Mouse (Mus musculus) liver, embryonic 13.5 days (tissue): ENCODE measurements around the gene Fcer1a. TPM values are rescaled to one million over a fixed set of nuclear protein-coding genes. Genes with fewer than 3 reads are reported as not detected.
"Not testable (repeated sequence)": the region's sequence is repeated elsewhere in the genome, so short reads cannot be mapped to it uniquely, and the experiment has no call there.

Experiments
- ATAC-seq: fragments of 200-750 bp; cut with Nextera tagmentation; 2 replicates; pipeline ENCODE4 v1.8.0; 2017; ENCODE audit warnings: low read depth, mild to moderate bottlenecking, moderate number of reproducible peaks, moderate library complexity
- DNase-seq: peaks from one replicate; pipeline ENCODE4 v3.0.0; 2022
- H3K27ac ChIP-seq: fragments of 300-500 bp; sonication (generic); 2 replicates; pipeline ENCODE4 v1.5.1; 2015; ENCODE audit warnings: moderate library complexity, mild to moderate bottlenecking, inconsistent platforms
- H3K27me3 ChIP-seq: fragments of 300-500 bp; sonication (generic); 2 replicates; pipeline ENCODE4 v1.6.1; 2015; ENCODE audit warnings: mild to moderate bottlenecking, inconsistent platforms
- H3K36me3 ChIP-seq: fragments of 300-500 bp; sonication (generic); 2 replicates; pipeline ENCODE4 v1.6.1; 2015; ENCODE audit warnings: mild to moderate bottlenecking, inconsistent platforms
- H3K4me1 ChIP-seq: fragments of 300-500 bp; sonication (generic); replicated peaks from 2 replicates; pipeline ENCODE4 v1.6.1; 2015; ENCODE audit warnings: inconsistent platforms
- H3K4me2 ChIP-seq: fragments of 300-500 bp; sonication (generic); 2 replicates; pipeline ENCODE4 v1.6.1; 2015; ENCODE audit warnings: inconsistent platforms, mild to moderate bottlenecking, moderate library complexity
- H3K4me3 ChIP-seq: fragments of 300-500 bp; sonication (generic); replicated peaks from 2 replicates; pipeline ENCODE4 v1.5.1; 2015; ENCODE audit warnings: mild to moderate bottlenecking, inconsistent platforms
- H3K9ac ChIP-seq: fragments of 300-500 bp; sonication (generic); 2 replicates; pipeline ENCODE4 v1.6.1; 2015; ENCODE audit warnings: mild to moderate bottlenecking, inconsistent platforms
- H3K9me3 ChIP-seq: fragments of 300-500 bp; sonication (generic); replicated peaks from 2 replicates; pipeline ENCODE4 v1.6.1; 2016; ENCODE audit warnings: inconsistent platforms
- WGBS: fragments of 180-500 bp; shearing (Covaris S2); methylation state at CpG from one replicate; pipeline ENCODE4 v1.1.7; 2015; ENCODE audit not compliant: insufficient replicate concordance; 5-methylcytosine and 5-hydroxymethylcytosine counted together
- polyA plus RNA-seq: library from polyadenylated mRNA; unstranded; fragments of >200 nt; fragmentation: Nextera tagmentation; extraction: Ambion mirVana; gene quantifications from 2 replicates; pipeline ENCODE4 v1.2.1, GENCODE M21; 2015

The Fcer1a gene
- 0.13 TPM in 1 of 2 replicates, not detected in the other for polyA plus RNA-seq

DNA sequence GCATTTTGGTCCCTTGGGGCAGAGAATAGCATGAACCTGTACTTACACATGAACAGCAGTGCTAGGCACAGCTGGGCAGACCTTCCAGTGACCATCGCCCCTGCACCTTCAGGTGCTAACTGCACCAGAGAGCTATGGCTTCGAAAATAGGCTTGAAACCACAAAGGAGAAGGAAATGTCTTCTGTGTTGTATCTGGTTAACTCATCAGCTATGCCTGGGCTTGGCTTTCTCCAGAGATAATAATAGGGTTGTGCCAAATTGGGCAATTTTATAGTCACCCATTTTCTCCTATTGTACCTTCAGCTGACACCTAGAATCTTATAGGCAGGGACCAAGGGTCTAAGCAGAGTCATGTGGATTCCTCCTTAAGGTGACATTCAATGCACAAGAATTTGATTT lies at the start of gene Fcer1a:
Fcer1a (minus strand) TSS at position 134 of the 400 bp plus-strand sequence.
- no peaks in the 10 kb centered on the region for H3K27me3 ChIP-seq
- H3K9ac ChIP-seq: no peak within 1 kb of the TSS
- ATAC-seq (no peak), DNase-seq (no peak)
- H3K36me3 ChIP-seq: no peaks in the 10 kb centered on the region
- no peaks in the 10 kb centered on the region for H3K4me1 ChIP-seq
- H3K4me3 ChIP-seq: no peak within 1 kb of the TSS
- no peak within 1 kb of the TSS for H3K27ac ChIP-seq
- whole genome bisulfite sequencing: 16% methylated on average over 2 of the region's 2 CpGs
- no peak within 1 kb of the TSS for H3K4me2 ChIP-seq
- H3K9me3 ChIP-seq: no peaks in the 10 kb centered on the region

DNA sequence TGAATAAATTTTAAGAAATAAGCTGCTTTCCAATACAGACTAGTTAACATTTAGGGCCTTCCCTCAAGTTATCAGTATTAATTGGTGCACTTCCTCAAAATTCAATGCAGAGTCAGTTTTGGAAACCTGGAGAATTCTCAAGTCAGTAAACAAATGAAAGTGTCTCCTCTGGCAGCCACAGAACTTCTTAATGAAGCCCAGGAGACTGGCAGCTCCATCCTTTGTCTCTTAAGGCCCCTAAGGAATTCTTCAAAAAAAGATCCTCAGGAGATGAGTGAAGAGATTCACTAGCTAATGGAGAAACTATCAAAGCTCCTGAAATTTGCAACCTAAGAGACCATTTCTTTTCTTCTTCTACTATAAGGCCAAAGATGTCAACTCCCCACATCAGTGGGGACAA lies 38.7 kb upstream of the Fcer1a start, which contains the start of gene Olfr418:
Olfr418 (plus strand) TSS at position 301 of the 400 bp plus-strand sequence.
- H3K27ac ChIP-seq: no peak within 1 kb of the TSS
- H3K9me3 ChIP-seq: no peaks in the 10 kb centered on the region
- no peak for ATAC-seq
- H3K9ac ChIP-seq: no peak within 1 kb of the TSS
- H3K27me3 ChIP-seq: no peaks in the 10 kb centered on the region
- no peak within 1 kb of the TSS for H3K4me3 ChIP-seq
- H3K36me3 ChIP-seq: no peaks in the 10 kb centered on the region
- no peak within 1 kb of the TSS for H3K4me2 ChIP-seq
- H3K4me1 ChIP-seq: no peaks in the 10 kb centered on the region
- DNase-seq: no peak

DNA sequence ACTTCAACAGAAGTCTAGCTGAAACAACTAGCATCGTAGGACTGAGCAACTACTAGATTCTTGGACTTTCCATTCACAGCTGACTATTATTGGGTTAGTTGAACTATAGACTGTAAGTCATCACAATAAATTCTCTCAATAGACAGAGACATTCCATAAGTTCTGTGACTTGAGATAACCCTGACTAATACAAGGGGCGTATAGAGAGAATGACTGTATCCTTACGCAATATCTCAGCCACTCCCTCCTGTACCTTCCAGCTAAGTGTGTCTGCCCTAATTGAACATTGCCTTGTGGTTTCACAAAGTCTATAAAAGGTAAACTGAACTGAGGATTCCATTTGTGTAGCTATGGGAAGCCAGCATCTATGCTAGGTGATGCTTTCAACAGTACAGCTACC lies 22.9 kb upstream of the Fcer1a start:
- WGBS: 61% methylated on average over 3 of the region's 3 CpGs
- Histone ChIP-seq H3K9ac (no peak overlapping the region), H3K9me3 (no peaks in the 10 kb centered on the region), H3K4me3 (no peak overlapping the region), H3K36me3 (no peaks in the 10 kb centered on the region), H3K27me3 (no peaks in the 10 kb centered on the region), H3K4me2 (no peak overlapping the region), H3K4me1 (no peaks in the 10 kb centered on the region), H3K27ac (no peak overlapping the region)
- ATAC-seq (no peak), DNase-seq (no peak)

DNA sequence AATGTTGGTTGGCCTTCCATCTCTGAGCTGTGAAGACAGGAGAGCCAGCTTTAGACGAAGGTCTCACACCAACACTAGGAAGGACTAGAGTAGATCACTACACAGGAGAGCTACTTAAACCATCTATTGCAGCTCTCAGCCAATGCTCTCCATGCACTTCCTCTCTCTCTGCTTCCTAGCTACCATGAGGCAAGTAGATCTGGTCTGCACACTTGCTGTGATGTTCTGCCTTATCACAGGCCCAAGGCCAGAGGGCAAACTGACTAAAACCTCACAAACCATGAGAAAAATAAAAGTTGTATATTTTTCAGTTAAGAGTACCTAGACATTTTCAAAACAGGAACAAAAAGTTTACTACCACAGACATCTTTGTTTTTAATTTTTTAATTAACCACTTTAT lies 10.0 kb upstream of the Fcer1a start:
- not testable (repeated sequence) for H3K9ac ChIP-seq, H3K4me1 ChIP-seq, H3K36me3 ChIP-seq, H3K9me3 ChIP-seq, H3K27me3 ChIP-seq, ATAC-seq, H3K4me3 ChIP-seq, DNase-seq, H3K27ac ChIP-seq, H3K4me2 ChIP-seq
- 48% methylated on average over 1 of the region's 1 CpGs for WGBS

DNA sequence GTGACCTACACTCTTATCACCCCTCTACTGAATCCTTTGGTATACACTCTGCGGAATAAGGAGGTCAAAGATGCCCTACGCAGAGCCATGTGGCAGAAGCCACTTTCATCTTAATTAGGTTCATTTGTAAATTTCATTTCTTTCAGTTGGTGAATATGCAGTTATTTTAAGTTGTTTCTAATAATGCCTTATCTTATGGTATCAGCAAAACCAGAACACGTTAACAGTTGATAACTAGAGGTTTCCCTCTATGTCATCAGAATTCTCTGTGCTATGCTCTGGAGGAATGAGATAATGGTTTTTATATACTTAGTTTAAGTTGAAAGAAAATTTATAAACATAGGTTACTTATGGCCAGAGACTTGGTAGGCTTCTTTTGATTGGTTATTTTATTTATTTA lies 10.5 kb downstream of the Fcer1a start:
- Histone ChIP-seq H3K27ac (no peak overlapping the region), H3K9me3 (no peaks in the 10 kb centered on the region), H3K27me3 (no peaks in the 10 kb centered on the region), H3K9ac (no peak overlapping the region), H3K4me3 (no peak overlapping the region), H3K36me3 (no peaks in the 10 kb centered on the region), H3K4me1 (no peaks in the 10 kb centered on the region), H3K4me2 (no peak overlapping the region)
- WGBS: 64% methylated on average over 3 of the region's 3 CpGs
- no peak for ATAC-seq
- DNase-seq: no peak

DNA sequence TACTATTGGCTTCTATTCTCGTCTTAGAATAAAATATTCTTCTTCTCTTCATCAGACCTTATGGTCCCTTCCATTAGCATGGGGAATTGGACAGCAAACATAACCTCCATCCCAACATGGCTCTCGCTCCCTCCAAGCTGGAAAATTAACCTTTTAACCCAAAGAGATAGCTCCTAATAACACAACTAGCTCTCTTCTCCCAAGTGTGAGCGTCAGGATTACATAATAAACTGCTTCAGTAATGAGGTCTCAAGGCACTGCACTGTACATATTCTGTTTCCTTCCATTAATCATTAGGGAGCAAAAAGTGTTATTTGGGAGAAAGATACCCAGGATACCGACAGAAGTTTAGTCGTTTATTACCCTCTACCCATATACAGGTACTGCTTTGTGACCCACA lies 14.9 kb downstream of the Fcer1a start, which contains the start of gene Olfr1404:
Olfr1404 (plus strand) TSS at position 301 of the 400 bp plus-strand sequence.
- no peak within 1 kb of the TSS for H3K27ac ChIP-seq
- 54% methylated on average over 5 of the region's 5 CpGs for WGBS
- H3K36me3 ChIP-seq: no peaks in the 10 kb centered on the region
- H3K9me3 ChIP-seq: no peaks in the 10 kb centered on the region
- H3K4me2 ChIP-seq: no peak within 1 kb of the TSS
- H3K4me1 ChIP-seq: no peaks in the 10 kb centered on the region
- no peak for ATAC-seq
- H3K4me3 ChIP-seq: no peak within 1 kb of the TSS
- H3K9ac ChIP-seq: no peak within 1 kb of the TSS
- no peak for DNase-seq
- H3K27me3 ChIP-seq: no peaks in the 10 kb centered on the region

DNA sequence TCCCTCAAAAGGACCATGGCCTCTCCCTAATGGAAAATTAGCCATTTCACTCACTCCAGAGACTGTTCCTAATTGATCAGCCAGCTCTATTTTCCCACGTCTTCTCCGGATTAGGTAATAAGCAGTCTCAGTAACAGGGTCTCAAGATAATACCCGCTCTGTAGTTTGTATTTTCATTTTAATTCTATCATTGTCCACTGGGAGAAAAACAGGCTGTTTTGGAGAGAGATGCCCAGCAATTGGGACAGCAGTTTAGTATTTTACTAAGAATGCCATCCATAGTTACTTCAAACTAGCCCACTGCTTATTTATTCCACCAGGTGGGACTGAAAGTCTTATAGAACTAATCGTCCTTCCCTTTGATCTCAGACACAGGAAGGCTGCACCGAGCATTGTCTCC lies 29.5 kb downstream of the Fcer1a start, which contains the start of gene Olfr218:
Olfr218 (plus strand) TSS at position 301 of the 400 bp plus-strand sequence.
- no peak within 1 kb of the TSS for H3K27ac ChIP-seq
- no peak within 1 kb of the TSS for H3K4me3 ChIP-seq
- no peaks in the 10 kb centered on the region for H3K36me3 ChIP-seq
- WGBS: 58% methylated on average over 5 of the region's 5 CpGs
- no peak within 1 kb of the TSS for H3K9ac ChIP-seq
- H3K9me3 ChIP-seq: no peaks in the 10 kb centered on the region
- DNase-seq (no peak), ATAC-seq (no peak)
- H3K27me3 ChIP-seq: no peaks in the 10 kb centered on the region
- no peak within 1 kb of the TSS for H3K4me2 ChIP-seq
- no peaks in the 10 kb centered on the region for H3K4me1 ChIP-seq

DNA sequence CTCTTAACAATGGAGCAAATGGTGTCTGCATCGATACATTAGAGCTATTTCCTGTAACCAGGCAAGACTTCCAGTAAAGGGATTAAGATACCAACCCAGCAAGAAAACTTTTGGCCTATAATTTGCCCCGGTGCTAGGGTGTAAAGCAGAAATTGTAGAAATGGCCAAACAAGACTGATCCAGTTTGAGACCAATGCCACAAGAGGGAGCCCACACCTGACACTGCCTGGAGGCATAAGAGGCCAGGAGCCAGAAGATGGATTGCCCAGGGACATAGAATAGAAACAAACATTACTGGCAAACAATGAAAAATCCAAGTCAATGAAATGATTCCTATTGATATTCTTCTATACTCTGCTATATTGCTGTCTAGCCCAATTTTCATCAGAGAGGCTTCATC lies 30.7 kb downstream of the Fcer1a start:
- 50% methylated on average over 2 of the region's 2 CpGs for WGBS

GRCm38 (mm10) chr1:173192059-173192458 lies 35.0 kb downstream of the Fcer1a start:
- no peak for ATAC-seq
- WGBS: 23% methylated on average over 3 of the region's 3 CpGs
- no peak for DNase-seq

More for the DNA sequence above, 30.7 kb downstream of the Fcer1a start:
- ATAC-seq (no peak), DNase-seq (no peak)
- Histone ChIP-seq H3K4me2 (no peak overlapping the region), H3K9me3 (no peaks in the 10 kb centered on the region), H3K27ac (no peak overlapping the region), H3K4me3 (no peak overlapping the region), H3K9ac (no peak overlapping the region), H3K4me1 (no peaks in the 10 kb centered on the region), H3K27me3 (no peaks in the 10 kb centered on the region), H3K36me3 (no peaks in the 10 kb centered on the region)

DNA sequence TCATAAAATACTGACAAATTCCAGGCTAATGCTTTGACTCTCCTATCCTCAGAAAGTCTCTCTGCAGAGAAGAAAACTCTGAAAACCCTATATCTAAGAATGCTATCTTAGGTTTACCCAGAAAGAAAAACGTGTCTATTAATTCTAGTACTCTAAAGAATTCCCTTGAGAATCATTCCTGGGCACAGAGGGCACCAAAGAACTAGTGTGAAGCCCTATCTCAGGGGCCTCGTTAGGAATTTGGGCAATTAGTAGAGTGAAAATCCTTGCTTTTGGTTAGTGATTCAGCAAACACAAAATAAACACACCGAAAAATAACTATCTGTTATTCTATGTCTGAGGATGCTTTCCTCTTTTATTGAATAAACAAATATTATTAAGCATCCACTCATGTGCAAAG lies 36.5 kb downstream of the Fcer1a start, which contains the start of gene Olfr1406:
Olfr1406 (minus strand) TSS at position 101 of the 400 bp plus-strand sequence.
- Histone ChIP-seq H3K9ac (no peak within 1 kb of the TSS), H3K4me1 (no peaks in the 10 kb centered on the region), H3K27ac (no peak within 1 kb of the TSS), H3K27me3 (no peaks in the 10 kb centered on the region), H3K36me3 (no peaks in the 10 kb centered on the region), H3K4me2 (no peak within 1 kb of the TSS), H3K9me3 (no peaks in the 10 kb centered on the region), H3K4me3 (no peak within 1 kb of the TSS)
- WGBS: 39% methylated on average over 3 of the region's 3 CpGs
- ATAC-seq: no peak
- no peak for DNase-seq

More at GRCm38 (mm10) chr1:173192059-173192458, 35.0 kb downstream of the Fcer1a start:
- Histone ChIP-seq H3K36me3 (no peaks in the 10 kb centered on the region), H3K27me3 (no peaks in the 10 kb centered on the region), H3K4me3 (no peak overlapping the region), H3K4me2 (no peak overlapping the region), H3K4me1 (no peaks in the 10 kb centered on the region), H3K27ac (no peak overlapping the region), H3K9ac (no peak overlapping the region), H3K9me3 (no peaks in the 10 kb centered on the region)

- H3K27me3 ChIP-seq: no peaks in the 10 kb centered on the region
- no peak overlapping the region for H3K9ac ChIP-seq
- H3K4me3 ChIP-seq: no peak overlapping the region
- H3K4me1 ChIP-seq: no peaks in the 10 kb centered on the region
- no peaks in the 10 kb centered on the region for H3K9me3 ChIP-seq
- H3K4me2 ChIP-seq: no peak overlapping the region
- ATAC-seq (no peak), DNase-seq (no peak)
- H3K27ac ChIP-seq: no peak overlapping the region
- H3K36me3 ChIP-seq: no peaks in the 10 kb centered on the region
Observed at GRCm38 (mm10) chr1:173174154-173174842, 52.7 kb downstream of the Fcer1a start.
